Mouse (Mus musculus): ENCODE data around the gene Colgalt1.

- TF ChIP-seq CTCF (IDR thresholded peaks at IDR 0.05; ENCODE audit: control insufficient read depth, insufficient read depth, insufficient replicate concordance, low read depth, low read length): no peak
- TF ChIP-seq POLR2A (IDR thresholded peaks at IDR 0.05; ENCODE audit: control insufficient read depth, low read depth, low read length): no peak
These were observed 60.8 kb downstream of the Colgalt1 start, which contains the start of gene Unc13a for GRCm38 (mm10) chr8:71671549-71671965.

Data from testis, adult 2 months (tissue).